Mouse (Mus musculus) G1E (cell line): ENCODE measurements at regions not wholly inside any gene's neighbourhood (a gene's known extent, or its start where the extent isn't known, plus 50 kb on each side); places are given as distances from the start of the nearest gene placed in this dataset.

ENCODE experiments used
- CTCF ChIP-seq: IDR thresholded peaks from 2 replicates; pipeline ENCODE4 v1.5.1; 2012; ENCODE audit warnings: low read depth, low read length, inconsistent platforms, mixed read lengths
- GATA1 ChIP-seq: IDR thresholded peaks from 2 replicates; pipeline ENCODE4 v1.6.1; 2012; ENCODE audit warnings: borderline replicate concordance, low read length, inconsistent platforms, mixed read lengths

- TF ChIP-seq GATA1 (no peak), CTCF (no peak)
These were observed 119.4 kb upstream of the Prr23a1 start for GRCm38 (mm10) chr9:98722885-98723284.
